Mouse (Mus musculus) bone marrow macrophage, adult 2 months (primary cell): ENCODE measurements around the gene Gnb5.

ENCODE experiments used
- CTCF ChIP-seq: IDR thresholded peaks from 2 replicates; pipeline ENCODE4 v1.5.1; 2012; ENCODE audit warnings: low read depth, mild to moderate bottlenecking, low read length, moderate library complexity
- POLR2A ChIP-seq: IDR thresholded peaks from 2 replicates; pipeline ENCODE4 v1.6.1; 2012; ENCODE audit warnings: mild to moderate bottlenecking, low read depth, low read length, borderline replicate concordance

- no peak for TF ChIP-seq CTCF
- TF ChIP-seq POLR2A: no peak
Measured at GRCm38 (mm10) chr9:75259656-75260055, 46.4 kb upstream of the Gnb5 start.
